Mouse (Mus musculus) gastrocnemius, postnatal 25 days (tissue): ENCODE measurements around the gene Tshz3. TPM values are rescaled to one million over a fixed set of nuclear protein-coding genes. Genes with fewer than 3 reads are reported as not detected.
A peak's percentile ranks its signal among the peaks of the same experiment; 100 is the strongest.

Source experiments
- DNase-seq: peaks from one replicate; pipeline ENCODE4 v3.0.0; 2022
- long read RNA-seq, 2 experiments: library from polyadenylated mRNA; stranded (forward); transcript quantifications; one replicate each; pipeline ENCODE4 v2.0.0; 2021
- total RNA-seq, 2 experiments: library from RNA; stranded (reverse); gene quantifications; 1 replicate in 1 of 2; 2 replicates in 1 of 2; pipeline ENCODE4 v1.2.3; 2021

Tshz3 gene
- 1 to 10 TPM; 2.7 to 3.4 TPM for total RNA-seq
- long read RNA-seq, experiment 1, partial matches to known transcripts: 0 of 1 reads
- long read RNA-seq, experiment 1, other reads (novel, unspliced or antisense): 1 of 1 reads
- long read RNA-seq, experiment 2: 0 reads

- no peak for DNase-seq
Measured at GRCm38 (mm10) chr7:36697856-36698588, at the start of gene Tshz3. Gene Tshz3 (plus strand): TSS chr7:36698118.

- DNase-seq: no peak
Measured at GRCm38 (mm10) chr7:36655931-36656330, 42.0 kb upstream of the Tshz3 start.

GRCm38 (mm10) chr7:36656401-36656800, 41.5 kb upstream of the Tshz3 start:
- DNase-seq: no peak

GRCm38 (mm10) chr7:36658331-36658730, 39.6 kb upstream of the Tshz3 start:
- no peak for DNase-seq

GRCm38 (mm10) chr7:36659265-36659664, 38.7 kb upstream of the Tshz3 start:
- no peak for DNase-seq

- DNase-seq: no peak
Measured at GRCm38 (mm10) chr7:36660654-36661053, 37.3 kb upstream of the Tshz3 start.

GRCm38 (mm10) chr7:36663431-36663830, 34.5 kb upstream of the Tshz3 start:
- DNase-seq: peak; percentile 43

- DNase-seq: no peak
Measured at GRCm38 (mm10) chr7:36667767-36668166, 30.2 kb upstream of the Tshz3 start.

- DNase-seq: no peak
Measured at GRCm38 (mm10) chr7:36678031-36678430, 19.9 kb upstream of the Tshz3 start.

- DNase-seq: no peak
Measured at GRCm38 (mm10) chr7:36678510-36678909, 19.4 kb upstream of the Tshz3 start.

GRCm38 (mm10) chr7:36679031-36679618, 18.8 kb upstream of the Tshz3 start:
- no peak for DNase-seq

- DNase-seq: peak; percentile 40
Measured at GRCm38 (mm10) chr7:36679866-36680458, 18.0 kb upstream of the Tshz3 start.

GRCm38 (mm10) chr7:36687508-36687907, 10.4 kb upstream of the Tshz3 start:
- no peak for DNase-seq

GRCm38 (mm10) chr7:36689049-36689793, 8.7 kb upstream of the Tshz3 start:
- DNase-seq: no peak

GRCm38 (mm10) chr7:36690551-36690950, 7.4 kb upstream of the Tshz3 start:
- DNase-seq: peak; percentile 36

- DNase-seq: no peak
Measured at GRCm38 (mm10) chr7:36691617-36692016, 6.3 kb upstream of the Tshz3 start.

- no peak for DNase-seq
Measured at GRCm38 (mm10) chr7:36692381-36692780, 5.5 kb upstream of the Tshz3 start.

GRCm38 (mm10) chr7:36693081-36693480, 4.8 kb upstream of the Tshz3 start:
- no peak for DNase-seq

- DNase-seq: no peak
Measured at GRCm38 (mm10) chr7:36694642-36695191, 3.2 kb upstream of the Tshz3 start.

- DNase-seq: peak; percentile 24
Measured at GRCm38 (mm10) chr7:36695276-36695675, 2.6 kb upstream of the Tshz3 start.

- DNase-seq: peak; percentile 64
Measured at GRCm38 (mm10) chr7:36695791-36696241, 2.1 kb upstream of the Tshz3 start.
